Mouse (Mus musculus) stomach, postnatal 0 days (tissue): ENCODE measurements around the gene Sytl2.

Source experiments
- CTCF ChIP-seq: IDR thresholded peaks from 2 replicates; pipeline ENCODE4 v1.5.1; 2016; ENCODE audit warnings: antibody characterized with exemption, low read depth, mild to moderate bottlenecking, moderate library complexity
- EP300 ChIP-seq: optimal IDR thresholded peaks from 2 replicates; pipeline ENCODE3; 2016; ENCODE audit warnings: antibody characterized with exemption

GRCm38 (mm10) chr7:90355995-90356394, 53.9 kb downstream of the Sytl2 start:
- TF ChIP-seq CTCF: no peak
- no peak for TF ChIP-seq EP300
